Mouse (Mus musculus) limb, embryonic 14.5 days (tissue): ENCODE measurements at regions not wholly inside any gene's neighbourhood (a gene's known extent, or its start where the extent isn't known, plus 50 kb on each side); places are given as distances from the start of the nearest gene placed in this dataset.
"Not testable (repeated sequence)": the region's sequence is repeated elsewhere in the genome, so short reads cannot be mapped to it uniquely, and the experiment has no call there.

Source experiments
- ATAC-seq: fragments of 200-750 bp; cut with Nextera tagmentation; 2 replicates; pipeline ENCODE4 v1.8.0; 2017; ENCODE audit warnings: low read depth, moderate number of reproducible peaks, moderate TSS enrichment; ENCODE audit not compliant: low FRiP score
- DNase-seq: peaks from one replicate; pipeline ENCODE4 v3.0.0-alpha.2; 2015; ENCODE audit warnings: low spot score
- H3K27ac ChIP-seq: fragments of 300-500 bp; sonication (generic); replicated peaks from 2 replicates; pipeline ENCODE4 v1.5.1; 2014; ENCODE audit warnings: low read depth, mild to moderate bottlenecking, low read length, moderate library complexity, mixed read lengths
- H3K27me3 ChIP-seq: fragments of 300-500 bp; sonication (generic); 2 replicates; pipeline ENCODE4 v1.6.1; 2014; ENCODE audit warnings: low read length, mixed read lengths; ENCODE audit not compliant: control insufficient read depth, insufficient read depth
- H3K36me3 ChIP-seq: fragments of 300-500 bp; sonication (generic); 2 replicates; pipeline ENCODE4 v1.6.1; 2014; ENCODE audit warnings: mild to moderate bottlenecking, low read length, moderate library complexity, mixed read lengths; ENCODE audit not compliant: control insufficient read depth, insufficient read depth
- H3K4me1 ChIP-seq: fragments of 300-500 bp; sonication (generic); 2 replicates; pipeline ENCODE4 v1.6.1; 2014; ENCODE audit warnings: antibody characterized with exemption, low read length, mixed read lengths; ENCODE audit not compliant: control insufficient read depth, insufficient read depth
- H3K4me2 ChIP-seq: fragments of 300-500 bp; sonication (generic); replicated peaks from 2 replicates; pipeline ENCODE4 v1.6.1; 2014; ENCODE audit warnings: low read depth, mild to moderate bottlenecking, low read length, moderate library complexity; ENCODE audit not compliant: severe bottlenecking
- H3K4me3 ChIP-seq: fragments of 300-500 bp; sonication (generic); replicated peaks from 2 replicates; pipeline ENCODE4 v1.5.1; 2014; ENCODE audit warnings: low read length
- H3K9ac ChIP-seq: fragments of 300-500 bp; sonication (generic); 2 replicates; pipeline ENCODE4 v1.6.1; 2014; ENCODE audit warnings: mild to moderate bottlenecking, low read depth, low read length, moderate library complexity; ENCODE audit not compliant: severe bottlenecking
- H3K9me3 ChIP-seq: fragments of 300-500 bp; sonication (generic); 2 replicates; pipeline ENCODE4 v1.6.1; 2016; ENCODE audit warnings: low read length; ENCODE audit not compliant: control insufficient read depth
- POLR2A ChIP-seq: fragments of 200-500 bp; IDR thresholded peaks from 2 replicates; pipeline ENCODE4 v1.8.0; 2012; ENCODE audit warnings: inconsistent platforms, mild to moderate bottlenecking, moderate library complexity, borderline replicate concordance; ENCODE audit not compliant: insufficient read depth, insufficient read length; ENCODE audit errors: extremely low read depth
- WGBS: fragments of 180-500 bp; shearing (Covaris S2); extraction: QIAGEN DNeasy Blood & Tissue Kit; methylation state at CpG from one replicate; pipeline ENCODE4 v1.1.7; 2014; 5-methylcytosine and 5-hydroxymethylcytosine counted together

- WGBS: 42% methylated on average over 5 of the region's 5 CpGs
- H3K9me3 ChIP-seq: no peaks in the 10 kb centered on the region
- H3K36me3 ChIP-seq: no peaks in the 10 kb centered on the region
- H3K4me1 ChIP-seq: peaks cover 6% of the 10 kb centered on the region
- H3K4me3 ChIP-seq: no peak overlapping the region
- no peaks in the 10 kb centered on the region for H3K27me3 ChIP-seq
- ATAC-seq (no peak), DNase-seq (no peak)
- no peak overlapping the region for H3K9ac ChIP-seq
- H3K27ac ChIP-seq: no peak overlapping the region
- H3K4me2 ChIP-seq: no peak overlapping the region
- no peak for TF ChIP-seq POLR2A
Measured at GRCm38 (mm10) chr6:6303767-6304166, 86.8 kb upstream of the Slc25a13 start.

DNA sequence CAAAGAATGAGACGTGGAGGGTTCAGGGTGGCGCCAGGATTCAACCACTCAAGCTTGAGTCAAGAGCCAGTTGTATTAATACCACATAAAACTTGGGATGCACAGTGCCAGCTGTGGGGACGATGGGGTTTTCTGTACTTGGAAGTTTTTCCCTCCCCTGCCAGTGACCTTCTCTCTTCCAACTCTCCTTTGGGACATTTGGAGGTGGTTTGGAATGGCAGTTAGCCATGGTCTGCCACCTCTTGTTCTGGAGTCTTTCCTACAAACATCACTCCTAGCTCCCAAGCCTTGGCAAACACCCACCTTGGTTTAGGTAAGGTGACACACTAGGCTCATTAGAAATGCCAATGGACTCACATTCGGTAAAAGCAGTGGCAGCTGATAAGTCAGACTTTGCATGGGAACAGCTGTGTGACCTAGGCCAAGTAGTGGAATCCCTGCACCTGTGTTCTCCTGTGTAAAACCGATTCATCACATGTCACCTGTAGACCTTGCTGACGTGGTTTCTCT lies 84.1 kb upstream of the Slc25a13 start:
- TF ChIP-seq POLR2A: no peak
- 75% methylated on average over 6 of the region's 6 CpGs for WGBS
- no peak overlapping the region for H3K4me2 ChIP-seq
- ATAC-seq (no peak), DNase-seq (no peak)
- H3K27ac ChIP-seq: no peak overlapping the region
- H3K27me3 ChIP-seq: no peaks in the 10 kb centered on the region
- H3K9ac ChIP-seq: no peak overlapping the region
- H3K4me1 ChIP-seq: peaks cover 6% of the 10 kb centered on the region
- no peaks in the 10 kb centered on the region for H3K9me3 ChIP-seq
- no peaks in the 10 kb centered on the region for H3K36me3 ChIP-seq
- H3K4me3 ChIP-seq: no peak overlapping the region

DNA sequence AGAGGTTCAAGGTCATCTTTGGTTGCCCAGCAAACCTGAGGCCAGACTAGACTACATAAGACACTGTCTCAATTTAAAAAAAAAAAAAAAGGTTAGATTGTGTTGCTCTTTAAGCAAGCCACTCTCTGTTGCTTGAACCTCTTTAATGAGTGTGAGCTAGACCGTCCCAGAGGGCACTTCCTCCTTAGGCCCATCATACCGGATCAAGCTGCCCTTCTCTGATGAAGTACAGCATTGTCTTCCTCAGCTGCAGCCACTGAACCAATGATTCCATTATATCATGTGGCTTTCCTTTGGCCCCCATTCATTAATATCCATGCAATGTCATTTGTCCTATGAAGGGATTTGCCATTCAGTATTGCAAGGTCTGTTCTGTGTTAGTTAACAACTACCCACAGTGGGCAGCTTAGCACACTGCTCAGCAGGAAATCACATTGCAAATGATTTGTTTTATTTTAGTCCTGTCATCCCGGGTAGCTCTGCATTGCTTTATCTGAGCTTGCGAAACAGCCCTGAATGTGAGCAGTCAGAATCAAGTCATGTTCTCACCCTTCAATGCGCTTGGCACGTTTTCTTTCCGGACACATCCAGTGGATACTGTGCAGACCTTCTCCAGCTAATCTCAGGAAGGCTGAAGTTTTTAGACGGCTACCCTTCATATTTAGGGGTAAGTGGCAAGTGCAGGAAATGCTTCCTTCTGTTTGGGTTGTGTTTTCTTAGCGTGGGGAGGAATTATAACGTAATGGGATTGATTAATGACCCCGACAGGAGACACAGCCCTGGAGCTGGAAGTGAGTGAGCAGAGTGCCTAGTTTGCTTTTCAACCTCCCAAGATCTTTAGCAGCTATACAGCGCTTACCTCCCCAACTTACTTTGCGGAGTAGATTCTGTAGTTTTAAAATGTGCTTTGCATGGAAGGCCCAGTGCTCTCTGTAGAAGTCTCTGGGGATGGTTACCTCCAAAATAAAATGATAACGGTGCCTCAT lies 82.2 kb upstream of the Slc25a13 start:
- WGBS: 52% methylated on average over 14 of the region's 14 CpGs
- Histone ChIP-seq H3K27me3 (no peaks in the 10 kb centered on the region), H3K4me1 (peaks cover 6% of the 10 kb centered on the region; the same call in 1 of the 2 replicates), H3K27ac (no peak overlapping the region), H3K9me3 (no peaks in the 10 kb centered on the region), H3K9ac (no peak overlapping the region), H3K36me3 (no peaks in the 10 kb centered on the region), H3K4me2 (no peak overlapping the region), H3K4me3 (no peak overlapping the region)
- DNase-seq (no peak), ATAC-seq (no peak)
- no peak for TF ChIP-seq POLR2A

DNA sequence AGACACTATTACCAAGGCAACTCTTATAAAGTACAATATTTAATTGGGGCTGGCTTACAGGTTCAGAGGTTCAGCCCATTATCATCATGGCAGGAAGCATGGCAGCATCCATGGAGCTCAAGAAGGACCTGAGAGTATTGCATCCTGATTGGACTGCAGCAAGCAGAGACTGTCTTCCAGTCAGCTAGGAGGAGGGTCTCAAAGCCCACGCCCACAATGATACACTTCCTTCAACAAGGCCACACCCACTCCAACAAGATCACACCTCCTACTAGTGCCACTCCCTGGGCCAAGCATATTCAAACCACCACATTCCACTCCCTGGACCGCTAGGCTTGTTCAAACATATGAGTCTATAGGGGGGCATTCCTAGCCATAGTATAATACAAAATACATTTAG lies 78.6 kb upstream of the Slc25a13 start:
- H3K9ac ChIP-seq, ATAC-seq, H3K27ac ChIP-seq, H3K4me2 ChIP-seq, H3K36me3 ChIP-seq, H3K4me1 ChIP-seq, H3K27me3 ChIP-seq, H3K9me3 ChIP-seq, H3K4me3 ChIP-seq, DNase-seq: not testable (repeated sequence)
- WGBS: 92% methylated on average over 2 of the region's 2 CpGs

- H3K9ac ChIP-seq: no peak overlapping the region
- H3K27me3 ChIP-seq: no peaks in the 10 kb centered on the region
- H3K27ac ChIP-seq: no peak overlapping the region
- no peak overlapping the region for H3K4me2 ChIP-seq
- no peak for TF ChIP-seq POLR2A
- H3K4me3 ChIP-seq: no peak overlapping the region
- no peaks in the 10 kb centered on the region for H3K36me3 ChIP-seq
- 26% methylated on average over 3 of the region's 3 CpGs for WGBS
- no peak for DNase-seq
- H3K9me3 ChIP-seq: no peaks in the 10 kb centered on the region
- ATAC-seq: no peak
- no peaks in the 10 kb centered on the region for H3K4me1 ChIP-seq
Measured at GRCm38 (mm10) chr6:6291781-6292180, 74.8 kb upstream of the Slc25a13 start.
